Mouse (Mus musculus) urinary bladder, adult 18-20 months (tissue): ENCODE results near the gene Fam198a.
A peak's percentile ranks its signal among the peaks of the same experiment; 100 is the strongest.

ENCODE experiments used
- DNase-seq, 2 experiments: peaks; one replicate each; pipeline ENCODE4 v3.0.0; 2022; ENCODE audit warnings: low spot score in 2 of 2, mixed read lengths in 2 of 2

The Fam198a gene

GRCm38 (mm10) chr9:121950418-121951113, at the start of gene Fam198a:
Gene Fam198a (plus strand): TSS chr9:121950988.
- DNase-seq = peak; percentile 43 to 49

GRCm38 (mm10) chr9:121901710-121902700, 48.8 kb upstream of the Fam198a start:
- DNase-seq = no peak

- DNase-seq = no peak
Observed at GRCm38 (mm10) chr9:121903476-121904305, 47.1 kb upstream of the Fam198a start.

- no peak for DNase-seq
Observed at GRCm38 (mm10) chr9:121904319-121904718, 46.5 kb upstream of the Fam198a start.

- DNase-seq = no peak
Observed at GRCm38 (mm10) chr9:121904946-121905345, 45.8 kb upstream of the Fam198a start.

- DNase-seq = no peak
Observed at GRCm38 (mm10) chr9:121905556-121906185, 45.1 kb upstream of the Fam198a start.

- DNase-seq = no peak
Observed at GRCm38 (mm10) chr9:121906456-121906855, 44.3 kb upstream of the Fam198a start.

GRCm38 (mm10) chr9:121907356-121908070, 43.3 kb upstream of the Fam198a start:
- no peak for DNase-seq

- no peak for DNase-seq
Observed at GRCm38 (mm10) chr9:121908321-121908720, 42.5 kb upstream of the Fam198a start.

- no peak for DNase-seq
Observed at GRCm38 (mm10) chr9:121909635-121910034, 41.2 kb upstream of the Fam198a start.

GRCm38 (mm10) chr9:121911196-121911595, 39.6 kb upstream of the Fam198a start:
- DNase-seq = no peak

- DNase-seq = no peak
Observed at GRCm38 (mm10) chr9:121912786-121913185, 38.0 kb upstream of the Fam198a start.

GRCm38 (mm10) chr9:121914226-121914757, 36.5 kb upstream of the Fam198a start:
- no peak for DNase-seq

GRCm38 (mm10) chr9:121915056-121915455, 35.7 kb upstream of the Fam198a start:
- no peak for DNase-seq

GRCm38 (mm10) chr9:121916102-121916501, 34.7 kb upstream of the Fam198a start, which contains the start of gene Cyp8b1:
Gene Cyp8b1 (minus strand): TSS chr9:121916305.
- no peak for DNase-seq

- DNase-seq = no peak
Observed at GRCm38 (mm10) chr9:121919027-121919501, 31.7 kb upstream of the Fam198a start.

- DNase-seq = no peak
Observed at GRCm38 (mm10) chr9:121923443-121923842, 27.3 kb upstream of the Fam198a start.

GRCm38 (mm10) chr9:121923906-121924305, 26.9 kb upstream of the Fam198a start:
- DNase-seq = no peak

- DNase-seq = no peak
Observed at GRCm38 (mm10) chr9:121924901-121925560, 25.8 kb upstream of the Fam198a start.

- no peak for DNase-seq
Observed at GRCm38 (mm10) chr9:121925959-121926358, 24.8 kb upstream of the Fam198a start.
